Mouse (Mus musculus): ENCODE data around the gene Zfp90.

The Zfp90 gene

GRCm38 (mm10) chr8:106437781-106438180 is 22.7 kb downstream of the Zfp90 start:
- peak; percentile 50 for DNase-seq

GRCm38 (mm10) chr8:106440146-106440545 is 25.0 kb downstream of the Zfp90 start:
- no peak for DNase-seq

GRCm38 (mm10) chr8:106442740-106443139 is 27.6 kb downstream of the Zfp90 start:
- DNase-seq = no peak

GRCm38 (mm10) chr8:106451301-106452085 is 36.4 kb downstream of the Zfp90 start:
- no peak for DNase-seq

GRCm38 (mm10) chr8:106452701-106453481 is 37.8 kb downstream of the Zfp90 start:
- no peak for DNase-seq

- no peak for DNase-seq
These were observed 38.9 kb downstream of the Zfp90 start for GRCm38 (mm10) chr8:106454036-106454435.

- no peak for DNase-seq
These were observed 47.0 kb downstream of the Zfp90 start for GRCm38 (mm10) chr8:106462131-106462530.

GRCm38 (mm10) chr8:106463795-106464194 is 48.7 kb downstream of the Zfp90 start:
- DNase-seq = no peak

- DNase-seq = no peak
These were observed 54.4 kb downstream of the Zfp90 start for GRCm38 (mm10) chr8:106469485-106469884.

GRCm38 (mm10) chr8:106474001-106474400 is 58.9 kb downstream of the Zfp90 start:
- DNase-seq = no peak
